Comparison of ENCODE assay signal across 8 mouse cellular contexts in genomic region chr6:104028439-104029091, GRCm38 (mm10).
A peak's percentile ranks its signal among the peaks of the same experiment; 100 is the strongest.
DNase-seq lines count a peak whose midpoint lies in the region; ATAC-seq and TF ChIP-seq lines count a peak whose summit lies in the region.

No protein-coding gene starts in this region.

- ATAC-seq in lung, embryonic 14.5 days (ENCODE audit: insufficient read depth) = peak; percentile 69; the same call in 1 of the 2 replicates
- ATAC-seq in erythroid progenitor cell, adult 5-6 weeks (replicated peaks; ENCODE audit: low FRiP score, poor library complexity, severe bottlenecking) = no peak

- no peak overlapping the region for H3K27ac ChIP-seq in lung, embryonic 14.5 days (ENCODE audit: low read depth)

- H3K27me3 ChIP-seq in C2C12 (ENCODE audit: control insufficient read depth, insufficient read depth, insufficient read length) = no peaks in the 10 kb centered on the region
- H3K27me3 ChIP-seq in lung, embryonic 14.5 days (ENCODE audit: insufficient read depth, low read length) = no peaks in the 10 kb centered on the region

- WGBS in lung, embryonic 14.5 days = 8% methylated on average over 9 of the region's 9 CpGs

- DNase-seq in R1 (ENCODE audit: low read depth, low spot score) = peak; percentile 72
- DNase-seq in cerebellum, postnatal 25 days = peak; percentile 83 to 93
- peak; percentile 81 to 93 for DNase-seq in frontal cortex, postnatal 36 days (ENCODE audit: low spot score in 2 of 2)
- DNase-seq in layer of hippocampus, adult 11-12 months (ENCODE audit: low spot score) = peak; percentile 86
- DNase-seq in lung, embryonic 14.5 days = peak; percentile 93
- peak; percentile 94 for DNase-seq in retina, embryonic 14.5 days (ENCODE audit: low spot score)

- H3ac ChIP-seq in C2C12 (ENCODE audit: control insufficient read depth, insufficient read length, low read depth) = no peak overlapping the region

- no peaks in the 10 kb centered on the region; the same call in 1 of the 2 replicates for H3K9me3 ChIP-seq in lung, embryonic 14.5 days (ENCODE audit: low read depth, low read length)

- no peaks in the 10 kb centered on the region for H3K79me3 ChIP-seq in C2C12 (ENCODE audit: low read depth)

- no peak overlapping the region for H3K4me2 ChIP-seq in lung, embryonic 14.5 days

- H3K4me3 ChIP-seq in C2C12 (ENCODE audit: insufficient read depth, poor library complexity, severe bottlenecking) = no peak overlapping the region
- H3K4me3 ChIP-seq in lung, embryonic 14.5 days (ENCODE audit: low read depth, low read length) = no peak overlapping the region

- no peaks in the 10 kb centered on the region for H3K4me1 ChIP-seq in lung, embryonic 14.5 days (ENCODE audit: insufficient read depth)

- no peak overlapping the region for H3K9ac ChIP-seq in lung, embryonic 14.5 days

- no peaks in the 10 kb centered on the region for H3K36me3 ChIP-seq in C2C12 (ENCODE audit: control insufficient read depth, insufficient read depth)
- H3K36me3 ChIP-seq in lung, embryonic 14.5 days (ENCODE audit: insufficient read depth) = no peaks in the 10 kb centered on the region

- no peaks in the 10 kb centered on the region for H3K79me2 ChIP-seq in C2C12 (ENCODE audit: control insufficient read depth, insufficient read depth)

- TF ChIP-seq CTCF in C2C12 (IDR thresholded peaks at IDR 0.05; ENCODE audit: control insufficient read depth, insufficient read depth, insufficient read length) = peak; percentile 12
- peak; percentile 80 for TF ChIP-seq CTCF in lung, embryonic 14.5 days (IDR thresholded peaks at IDR 0.05; ENCODE audit: low read depth)

TF ChIP-seq in C2C12, 6 proteins besides CTCF, POLR2A, EP300 and RAD21:
- no peak for TF ChIP-seq MYOG (IDR thresholded peaks at IDR 0.05; ENCODE audit: control insufficient read depth, extremely low read depth, insufficient read length)
- TF ChIP-seq CEBPB (IDR thresholded peaks at IDR 0.05; ENCODE audit: low read depth) = no peak
- TF ChIP-seq MYOD1 (IDR thresholded peaks at IDR 0.05; ENCODE audit: control insufficient read depth, insufficient read length, low read depth) = no peak
- no peak for TF ChIP-seq MAX (IDR thresholded peaks at IDR 0.05)
- no peak for TF ChIP-seq FOSL1 (IDR thresholded peaks at IDR 0.05; ENCODE audit: insufficient read depth, low read length, poor library complexity, severe bottlenecking)
- no peak for TF ChIP-seq USF1 (IDR thresholded peaks at IDR 0.05; ENCODE audit: low read depth)
